Mouse (Mus musculus): ENCODE data around the gene Skap1.

The Skap1 gene

GRCm38 (mm10) chr11:96465426-96466056, 1.1 kb downstream of the Skap1 start:
- DNase-seq (ENCODE audit: low read depth) = no peak

- DNase-seq (ENCODE audit: low read depth) = no peak
Measured at GRCm38 (mm10) chr11:96466382-96466781, 2.0 kb downstream of the Skap1 start.

- DNase-seq (ENCODE audit: low read depth) = no peak
Measured at GRCm38 (mm10) chr11:96466987-96467386, 2.6 kb downstream of the Skap1 start.

- peak; percentile 16 for DNase-seq (ENCODE audit: low read depth)
Measured at GRCm38 (mm10) chr11:96468048-96468745, 3.8 kb downstream of the Skap1 start.

- no peak for DNase-seq (ENCODE audit: low read depth)
Measured at GRCm38 (mm10) chr11:96482711-96483110, 18.3 kb downstream of the Skap1 start.

GRCm38 (mm10) chr11:96483179-96483578, 18.8 kb downstream of the Skap1 start:
- no peak for DNase-seq (ENCODE audit: low read depth)

GRCm38 (mm10) chr11:96498481-96498880, 34.1 kb downstream of the Skap1 start:
- DNase-seq (ENCODE audit: low read depth) = no peak

- no peak for DNase-seq (ENCODE audit: low read depth)
Measured at GRCm38 (mm10) chr11:96501042-96501441, 36.6 kb downstream of the Skap1 start.

- no peak for DNase-seq (ENCODE audit: low read depth)
Measured at GRCm38 (mm10) chr11:96502948-96503347, 38.6 kb downstream of the Skap1 start.

- no peak for DNase-seq (ENCODE audit: low read depth)
Measured at GRCm38 (mm10) chr11:96504509-96505119, 40.2 kb downstream of the Skap1 start.

- DNase-seq (ENCODE audit: low read depth) = no peak
Measured at GRCm38 (mm10) chr11:96505841-96506240, 41.4 kb downstream of the Skap1 start.

GRCm38 (mm10) chr11:96515164-96515563, 50.8 kb downstream of the Skap1 start:
- no peak for DNase-seq (ENCODE audit: low read depth)

GRCm38 (mm10) chr11:96524541-96524940, 60.1 kb downstream of the Skap1 start:
- no peak for DNase-seq (ENCODE audit: low read depth)

GRCm38 (mm10) chr11:96526137-96526621, 61.8 kb downstream of the Skap1 start:
- DNase-seq (ENCODE audit: low read depth) = no peak

GRCm38 (mm10) chr11:96531757-96532433, 67.5 kb downstream of the Skap1 start:
- no peak for DNase-seq (ENCODE audit: low read depth)

- no peak for DNase-seq (ENCODE audit: low read depth)
Measured at GRCm38 (mm10) chr11:96534531-96534930, 70.1 kb downstream of the Skap1 start.

- peak; percentile 15 for DNase-seq (ENCODE audit: low read depth)
Measured at GRCm38 (mm10) chr11:96536146-96536545, 71.8 kb downstream of the Skap1 start.

- no peak for DNase-seq (ENCODE audit: low read depth)
Measured at GRCm38 (mm10) chr11:96542003-96542402, 77.6 kb downstream of the Skap1 start.

- DNase-seq (ENCODE audit: low read depth) = no peak
Measured at GRCm38 (mm10) chr11:96542561-96542960, 78.2 kb downstream of the Skap1 start.

GRCm38 (mm10) chr11:96546428-96546827, 82.0 kb downstream of the Skap1 start:
- DNase-seq (ENCODE audit: low read depth) = no peak

GRCm38 (mm10) chr11:96550960-96551703, 86.7 kb downstream of the Skap1 start:
- DNase-seq (ENCODE audit: low read depth) = no peak

- peak; percentile 14 for DNase-seq (ENCODE audit: low read depth)
Measured at GRCm38 (mm10) chr11:96553091-96553490, 88.7 kb downstream of the Skap1 start.

Measured in c-Kit-positive CD71-positive TER-119-negative erythroid progenitor cells, embryonic 14.5 days (primary cell).